Mouse (Mus musculus) ES-E14 (cell line): Measurements from ENCODE around the gene Hist1h2ad.

ENCODE experiments used
- MAFK ChIP-seq: IDR thresholded peaks from 2 replicates; pipeline ENCODE4 v1.6.1; 2014; ENCODE audit warnings: mild to moderate bottlenecking, low read depth, low read length, inconsistent platforms; ENCODE audit not compliant: insufficient read depth
- ZNF384 ChIP-seq: IDR thresholded peaks from 2 replicates; pipeline ENCODE4 v1.6.1; 2012; ENCODE audit warnings: low read depth, low read length, inconsistent platforms

- TF ChIP-seq MAFK (no peak), ZNF384 (no peak)
Measured at GRCm38 (mm10) chr13:23620733-23621531, 46.8 kb downstream of the Hist1h2ad start, which contains the start of gene Hist1h2be.
